Mouse (Mus musculus) liver, adult 2 months (tissue): Measurements from ENCODE around the gene Nyap1.

Experiments used
- CTCF ChIP-seq: fragments of 200-500 bp; IDR thresholded peaks from 2 replicates; pipeline ENCODE4 v1.5.1; 2011; ENCODE audit warnings: low read depth, low read length, control low read depth
- POLR2A ChIP-seq: fragments of 200-500 bp; IDR thresholded peaks from 2 replicates; pipeline ENCODE4 v1.6.1; 2011; ENCODE audit warnings: low read length, control low read depth; ENCODE audit not compliant: insufficient read depth; ENCODE audit errors: extremely low read depth

DNA sequence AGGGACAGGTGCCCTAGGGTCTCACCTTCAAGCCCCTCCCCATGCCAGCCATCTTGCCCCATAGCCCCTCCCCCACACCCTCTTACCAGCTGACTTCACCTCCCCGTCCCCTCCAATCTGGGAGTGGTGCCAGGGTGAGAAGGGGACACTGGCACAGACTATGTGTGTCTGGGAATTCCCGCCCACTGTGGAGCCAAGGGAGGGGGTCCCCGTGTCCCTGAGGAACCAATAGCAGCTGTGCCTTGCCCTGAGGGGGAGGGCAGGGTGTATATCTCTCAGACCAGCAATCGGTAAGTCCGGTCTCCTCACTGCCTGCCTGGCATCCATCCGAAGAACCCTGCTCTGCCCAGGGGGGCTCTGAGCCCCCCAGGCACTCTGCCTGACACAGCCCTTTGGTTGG, 16.5 kb upstream of the Nyap1 start:
- TF ChIP-seq CTCF (no peak), POLR2A (no peak)
